ENCODE assay signal across 9 mouse cellular contexts in the genomic region with DNA sequence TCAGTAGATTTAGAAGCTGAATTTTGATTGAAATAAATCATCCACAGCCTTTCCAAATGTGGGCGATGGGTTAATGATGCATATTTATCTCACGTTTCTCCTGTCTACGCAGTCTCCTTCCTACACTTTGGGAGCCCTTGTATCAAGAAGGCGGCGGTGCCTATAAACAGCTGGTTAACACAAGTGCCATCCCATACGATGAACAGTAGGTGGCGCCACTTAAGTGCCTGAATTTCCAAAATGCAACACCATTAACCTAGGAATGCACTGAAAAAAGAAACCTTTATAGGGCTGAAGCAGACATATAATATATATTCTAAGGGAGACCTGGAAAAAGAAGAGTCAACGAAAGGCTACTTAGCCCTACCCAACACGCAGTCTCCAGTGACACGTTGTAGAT. TPM values are rescaled to one million over a fixed set of nuclear protein-coding genes. Genes with fewer than 3 reads are reported as not detected.
A peak's percentile ranks its signal among the peaks of the same experiment; 100 is the strongest.
DNase-seq lines count a peak whose midpoint lies in the region; TF ChIP-seq lines count a peak whose summit lies in the region.
"Had no signal": no experiment of that assay in that cellular context is flagged by ENCODE, and none has a peak within 500 bp of the region (broad histone marks: within the 10 kb centered on the region; RNA-seq: fewer than 3 reads in every experiment).

No protein-coding gene starts in this region.

- TF ChIP-seq CTCF in cerebellum, adult 2 months (IDR thresholded peaks at IDR 0.05; ENCODE audit: borderline replicate concordance, insufficient read depth, low read depth, low read length): peak; percentile 43; the same call in 1 of the 2 replicates
- TF ChIP-seq CTCF in left cerebral cortex, adult 2 months (IDR thresholded peaks at IDR 0.05): peak; percentile 87

- intact Hi-C loops in left cerebral cortex, adult 2 months (cut with DNase I): no loop called here
- intact Hi-C loops in heart, postnatal 14 days (cut with DNase I): loop anchor here (5.0 kb wide), 1 partner anchor 520 kb away; no protein-coding TSS in a partner anchor

- H3K27me3 ChIP-seq in cerebellum, adult 2 months (ENCODE audit: control insufficient read depth, insufficient read depth, low read length): no peaks in the 10 kb centered on the region

- DNase-seq in cerebellum, adult 2 months: peak; percentile 31 to 36
- DNase-seq in cerebellum, adult 9-11 months: no peak
- DNase-seq in left cerebral cortex, adult 2 months (ENCODE audit: extremely low spot score in 1 of 2, low spot score in 2 of 2): peak; percentile 52 to 54
- DNase-seq in left cerebral cortex, adult 8-10 months (ENCODE audit: low spot score in 2 of 2): no peak
- DNase-seq in adrenal gland, adult 18-20 months (ENCODE audit: low spot score in 2 of 2): peak; percentile 30 to 46
- DNase-seq in heart, postnatal 14 days: peak; percentile 27 to 60
- peak; percentile 71 for DNase-seq in lung, postnatal 36 days
- peak; percentile 48 to 54 for DNase-seq in thymus, postnatal 36 days

- H3K4me3 ChIP-seq in cerebellum, adult 2 months (replicated peaks; ENCODE audit: insufficient read depth, low read depth, low read length): no peak overlapping the region
- no peak overlapping the region for H3K4me3 ChIP-seq in left cerebral cortex, adult 2 months

- no peak overlapping the region for H3K27ac ChIP-seq in cerebellum, adult 2 months (ENCODE audit: insufficient read depth, low read length)
- H3K27ac ChIP-seq in left cerebral cortex, adult 2 months: no peak overlapping the region

- no peaks in the 10 kb centered on the region for H3K4me1 ChIP-seq in cerebellum, adult 2 months (ENCODE audit: control insufficient read depth, insufficient read depth, low read length)

- WGBS in cerebellum, adult 2 months: 70% methylated on average over 10 of the region's 10 CpGs

- no peak for TF ChIP-seq POLR2A in cerebellum, adult 2 months (IDR thresholded peaks at IDR 0.05; ENCODE audit: borderline replicate concordance, insufficient read depth, low read length)

RNA-seq across cellular contexts. Expression of gene Poc1b, which starts 9.5 kb away (rescaled TPM):
- polyA plus RNA-seq in cerebellum, adult 2 months (2012; rRNA removed): 10.0 and 11.8 TPM in 2 replicates
- total RNA-seq in left cerebral cortex, adult 2 months (2021): 1 to 10 TPM; 5.8 to 8.4 TPM
- 10 to 100 TPM in 1 of 4 experiments, 1 to 10 TPM in 3; 7.6 to 13.4 (median 8.1) TPM for total RNA-seq in left cerebral cortex, adult 8-10 months (2022)
- 10 to 100 TPM in 1 of 2 experiments, 1 to 10 TPM in 1; 9.5 to 12.0 TPM for total RNA-seq in adrenal gland, adult 18-20 months (2021)
- 1 to 10 TPM; 7.6 to 8.8 TPM for total RNA-seq in heart, postnatal 14 days (2021)

RNA-seq across cellular contexts. Expression of gene Galnt4, which starts 10.6 kb away (rescaled TPM):
- polyA plus RNA-seq in cerebellum, adult 2 months (2012; rRNA removed): 1.5 and 1.8 TPM in 2 replicates
- total RNA-seq in left cerebral cortex, adult 2 months (2021): 1 to 10 TPM; 2.3 to 2.4 TPM
- total RNA-seq in left cerebral cortex, adult 8-10 months (2022): 1 to 10 TPM; 2.7 to 3.3 (median 2.9) TPM
- 1 to 10 TPM; 4.0 to 6.3 TPM for total RNA-seq in adrenal gland, adult 18-20 months (2021)
- 1 to 10 TPM; 4.0 to 4.2 TPM for total RNA-seq in heart, postnatal 14 days (2021)

RNA-seq across cellular contexts. Expression of gene Phxr2, which starts 28.8 kb away (rescaled TPM):
- not detected in 2 replicates for polyA plus RNA-seq in cerebellum, adult 2 months (2012; rRNA removed)
- total RNA-seq in left cerebral cortex, adult 2 months (2021): not detected
- not detected for total RNA-seq in left cerebral cortex, adult 8-10 months (2022)
- total RNA-seq in adrenal gland, adult 18-20 months (2021): not detected
- not detected for total RNA-seq in heart, postnatal 14 days (2021)
- total RNA-seq: left cerebral cortex, postnatal 36 days had no signal

Comparison
In these comparisons a context has a peak if more than half of its experiments do, and no peak if none do; other contexts are left out.
1. DNase-seq: peak in cerebellum, adult 2 months (2 of 2), left cerebral cortex, adult 2 months (2 of 2), adrenal gland, adult 18-20 months (2 of 2), heart, postnatal 14 days (2 of 2), lung, postnatal 36 days (single experiment) and thymus, postnatal 36 days (2 of 2); none in cerebellum, adult 9-11 months (single experiment) and left cerebral cortex, adult 8-10 months (0 of 2).